Mouse (Mus musculus): ENCODE measurements around the gene Cox15.

Cox15 gene

GRCm38 (mm10) chr19:43708206-43708605, 44.6 kb downstream of the Cox15 start:
- in situ Hi-C loops (cut with MboI, MseI): no loop called here

DNA sequence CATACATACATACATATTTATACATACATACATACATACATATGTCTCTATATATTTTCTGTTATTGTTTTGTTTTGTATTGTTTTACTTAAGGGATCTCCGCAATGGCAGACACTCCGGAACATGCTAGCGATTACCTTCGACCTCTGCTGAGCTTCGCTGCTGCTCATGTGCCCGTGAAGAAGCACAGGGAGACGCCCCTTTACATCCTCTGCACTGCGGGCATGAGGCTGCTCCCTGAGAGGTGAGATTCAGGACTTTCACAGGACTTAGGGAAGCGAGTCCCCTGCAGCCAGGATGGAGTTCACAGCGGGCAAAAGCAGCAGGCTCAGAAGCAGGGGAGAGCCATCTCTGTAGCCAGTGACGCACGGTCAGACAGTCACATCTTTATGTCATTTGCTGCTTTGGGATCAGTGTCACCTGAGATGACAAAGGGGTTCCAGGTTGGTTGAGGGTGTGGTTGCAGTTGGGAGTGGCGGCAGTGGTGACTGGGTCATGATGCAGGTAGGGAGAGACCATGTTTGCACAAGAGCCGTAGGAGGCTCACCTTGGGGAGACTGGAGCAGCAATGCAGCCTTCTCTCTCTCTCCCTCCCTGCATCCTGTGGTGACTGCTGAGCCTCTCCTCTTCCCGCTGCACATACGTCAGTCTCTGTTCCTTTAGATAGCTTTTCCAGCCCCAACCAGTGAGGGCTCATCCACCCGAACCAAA, 47.9 kb downstream of the Cox15 start:
- in situ Hi-C loops (cut with MboI, MseI): no loop called here

GRCm38 (mm10) chr19:43704211-43704610, 48.6 kb downstream of the Cox15 start:
- in situ Hi-C loops (cut with MboI, MseI): no loop called here

DNA sequence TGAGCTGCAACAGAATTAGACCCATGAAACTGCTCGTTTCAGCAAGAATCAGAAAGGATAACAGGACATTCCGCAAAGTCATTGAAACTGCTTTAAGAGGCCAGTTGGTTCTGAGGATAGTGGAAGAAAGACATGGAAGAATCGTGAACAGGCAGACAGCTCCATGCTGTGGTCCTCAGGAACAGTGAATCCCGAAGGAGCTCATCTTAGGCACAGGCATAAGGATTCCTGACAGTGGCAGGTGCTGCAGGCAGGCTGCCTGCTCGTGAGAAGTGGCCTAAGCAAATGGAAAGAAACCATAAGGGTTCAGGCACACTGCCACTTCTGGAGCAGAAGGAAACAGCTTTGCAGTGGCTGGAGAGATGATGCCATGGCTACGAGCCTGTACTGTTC, 53.0 kb downstream of the Cox15 start:
- in situ Hi-C loops (cut with MboI, MseI): no loop called here

DNA sequence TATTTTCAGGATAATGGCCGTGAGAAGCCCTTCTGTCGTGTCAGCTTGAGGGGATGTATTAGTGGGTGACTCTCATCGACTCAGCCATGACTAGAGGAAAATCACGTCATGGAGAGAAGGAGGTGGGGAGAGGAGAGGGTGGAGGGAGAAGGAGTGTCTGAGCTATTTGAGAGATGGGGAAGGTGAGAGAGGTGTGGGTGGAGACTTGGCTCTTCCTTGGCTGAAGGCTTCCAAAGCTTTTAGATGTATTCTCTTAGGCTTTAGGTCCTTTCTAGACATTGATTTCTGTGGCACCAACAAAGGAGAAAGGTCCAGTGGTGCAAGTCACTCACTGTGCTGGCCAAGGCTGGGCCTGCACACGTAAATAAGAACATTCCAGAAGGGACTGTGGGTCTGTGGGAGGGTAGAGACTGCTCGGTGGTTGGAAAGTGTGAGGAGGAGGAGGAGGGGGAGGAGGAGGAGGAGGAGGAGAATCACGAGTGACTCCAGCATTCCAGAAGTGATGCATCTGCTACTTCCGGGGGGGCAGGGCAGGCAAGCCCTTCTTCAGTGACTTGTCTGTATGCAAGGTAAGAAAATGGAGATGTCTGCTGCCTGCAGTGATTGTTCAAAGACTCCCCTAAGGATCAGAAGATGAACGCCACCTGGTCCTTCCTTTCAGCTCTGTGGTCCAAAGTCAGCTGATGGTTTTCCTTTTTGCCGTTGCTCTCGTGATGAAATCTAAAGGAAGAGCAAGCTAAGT, 53.6 kb downstream of the Cox15 start:
- in situ Hi-C loops (cut with MboI, MseI): no loop called here

GRCm38 (mm10) chr19:43697666-43698370, 55.0 kb downstream of the Cox15 start:
- in situ Hi-C loops (cut with MboI, MseI): no loop called here

DNA sequence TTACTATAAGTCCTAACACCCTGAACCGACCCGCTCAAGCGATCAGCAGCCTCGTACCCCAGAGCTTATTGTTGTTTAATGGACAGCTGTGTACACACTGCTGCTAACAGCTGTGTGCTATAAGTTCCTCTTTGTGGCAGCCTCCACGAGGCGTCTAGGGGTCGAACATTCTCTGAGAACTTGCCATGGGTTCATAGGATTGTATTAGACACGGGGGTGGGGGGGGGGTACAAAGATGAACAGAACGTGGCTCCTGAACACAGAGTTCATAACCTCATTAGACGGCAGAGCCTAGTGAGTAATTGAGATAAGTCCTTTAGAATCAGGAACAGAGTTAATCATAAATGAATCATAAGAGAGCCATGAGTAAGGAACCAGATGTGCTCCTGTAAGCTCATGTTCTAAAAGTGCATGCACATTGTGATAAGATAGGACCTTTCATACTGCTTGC, 57.3 kb downstream of the Cox15 start:
- in situ Hi-C loops (cut with MboI, MseI): no loop called here

GRCm38 (mm10) chr19:43692815-43693214, 60.0 kb downstream of the Cox15 start:
- in situ Hi-C loops (cut with MboI, MseI): no loop called here

DNA sequence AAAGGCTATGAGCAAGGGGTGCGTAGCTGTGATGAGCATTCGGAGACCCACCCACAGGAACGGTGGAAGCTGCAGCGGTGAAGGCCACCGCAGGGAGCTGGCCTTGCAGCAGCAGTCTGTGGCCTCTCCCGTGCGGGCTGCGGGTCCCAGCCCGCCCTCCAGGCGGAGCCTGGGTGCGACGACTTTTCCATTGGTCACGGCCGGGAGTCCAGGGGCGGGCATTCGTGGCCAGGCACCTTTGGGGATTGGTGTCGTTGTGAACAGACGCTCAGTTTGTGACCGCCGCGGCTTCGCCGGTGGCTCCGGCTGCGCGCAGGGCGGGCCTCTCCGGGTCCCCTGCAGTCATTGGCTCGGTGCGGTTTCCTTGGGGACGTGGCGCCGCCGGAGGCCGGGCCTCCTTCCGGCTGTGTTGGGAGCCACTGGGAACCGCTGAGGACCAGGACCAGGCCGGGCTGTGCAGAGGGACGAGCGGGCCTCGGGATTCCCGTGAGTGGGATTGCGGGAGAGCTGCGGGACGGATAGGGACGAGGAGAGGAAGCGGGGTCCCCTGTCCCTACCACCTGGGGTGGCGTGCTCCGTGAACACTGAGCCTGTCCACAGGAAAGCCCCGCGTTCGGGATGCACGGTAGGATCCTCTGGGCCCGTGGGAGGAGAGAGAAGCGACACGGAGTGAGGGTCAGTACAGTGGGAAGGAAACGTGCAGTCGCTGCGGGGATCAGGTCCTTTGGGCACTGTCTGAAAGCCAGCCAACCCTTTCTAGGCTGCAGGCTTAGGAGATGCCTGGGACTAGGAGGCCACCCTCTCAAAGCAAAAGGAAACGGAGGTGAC, 63.2 kb downstream of the Cox15 start, which contains the start of gene Entpd7:
Gene Entpd7 (plus strand): TSS at position 254 of the 828 bp plus-strand sequence.
- in situ Hi-C loops (cut with MboI, MseI): loop anchor here (10.0 kb wide), 2 partner anchors 1385 to 1615 kb away; partner anchors contain the start of gene Kazald1
